Mouse (Mus musculus): ENCODE measurements around the gene Gnb1. TPM values are rescaled to one million over a fixed set of nuclear protein-coding genes. Genes with fewer than 3 reads are reported as not detected.
A peak's percentile ranks its signal among the peaks of the same experiment; 100 is the strongest.

Gnb1 gene
- total and polyA plus RNA-seq, 3 experiments, result 147 to 257 (median 151) TPM

- 53% methylated on average over 8 of the region's 8 CpGs for WGBS
Measured at GRCm38 (mm10) chr4:155488232-155489025, 2.7 kb upstream of the Gnb1 start.

GRCm38 (mm10) chr4:155489101-155489970 is 1.8 kb upstream of the Gnb1 start:
- no peak overlapping the region for H3K9ac ChIP-seq (ENCODE audit: low read depth, low read length)
- no peak overlapping the region for H3K4me3 ChIP-seq
- peaks cover 2% of the 10 kb centered on the region; the same call in 1 of the 2 replicates for H3K36me3 ChIP-seq (ENCODE audit: control insufficient read depth, insufficient read depth, low read length)
- H3K4me1 ChIP-seq (ENCODE audit: control insufficient read depth, insufficient read depth, low read length), result peaks cover 30% of the 10 kb centered on the region
- TF ChIP-seq POLR2A (IDR thresholded peaks at IDR 0.05; ENCODE audit: insufficient read depth, low read depth, low read length) (no peak), CTCF (IDR thresholded peaks at IDR 0.05) (no peak), EP300 (IDR thresholded peaks at IDR 0.05; ENCODE audit: insufficient read depth, low read depth, low read length) (no peak)
- H3K27me3 ChIP-seq (ENCODE audit: control insufficient read depth, insufficient read depth, low read length), result no peaks in the 10 kb centered on the region
- H3K27ac ChIP-seq, result peak overlapping the region; percentile 85
- 61% methylated on average over 9 of the region's 9 CpGs for WGBS
- no peak for DNase-seq
- H3K79me2 ChIP-seq (replicated peaks; ENCODE audit: control insufficient read depth, insufficient read depth, low read length), result peaks cover 7% of the 10 kb centered on the region
- intact Hi-C loops (cut with DNase I), result loop anchor here (5.0 kb wide), 1 partner anchor 38 kb away; no protein-coding TSS in a partner anchor

More at GRCm38 (mm10) chr4:155488232-155489025, 2.7 kb upstream of the Gnb1 start:
- no peak overlapping the region for H3K4me3 ChIP-seq
- H3K9ac ChIP-seq (ENCODE audit: low read depth, low read length), result peak overlapping the region; percentile 22; the same call in 1 of the 2 replicates
- intact Hi-C loops (cut with DNase I), result loop anchor here (5.0 kb wide), 1 partner anchor 39 kb away; no protein-coding TSS in a partner anchor
- no peaks in the 10 kb centered on the region for H3K36me3 ChIP-seq (ENCODE audit: control insufficient read depth, insufficient read depth, low read length)
- TF ChIP-seq POLR2A (IDR thresholded peaks at IDR 0.05; ENCODE audit: insufficient read depth, low read depth, low read length) (no peak), EP300 (IDR thresholded peaks at IDR 0.05; ENCODE audit: insufficient read depth, low read depth, low read length) (0 out of 2 replicates have a peak, but pooled peaks have one; percentile 5), CTCF (IDR thresholded peaks at IDR 0.05) (no peak)
- H3K4me1 ChIP-seq (ENCODE audit: control insufficient read depth, insufficient read depth, low read length), result peaks cover 28% of the 10 kb centered on the region
- peak; percentile 66 to 84 for DNase-seq
- H3K79me2 ChIP-seq (replicated peaks; ENCODE audit: control insufficient read depth, insufficient read depth, low read length), result peaks cover 7% of the 10 kb centered on the region
- H3K27ac ChIP-seq, result peak overlapping the region; percentile 85
- H3K27me3 ChIP-seq (ENCODE audit: control insufficient read depth, insufficient read depth, low read length), result no peaks in the 10 kb centered on the region

DNA sequence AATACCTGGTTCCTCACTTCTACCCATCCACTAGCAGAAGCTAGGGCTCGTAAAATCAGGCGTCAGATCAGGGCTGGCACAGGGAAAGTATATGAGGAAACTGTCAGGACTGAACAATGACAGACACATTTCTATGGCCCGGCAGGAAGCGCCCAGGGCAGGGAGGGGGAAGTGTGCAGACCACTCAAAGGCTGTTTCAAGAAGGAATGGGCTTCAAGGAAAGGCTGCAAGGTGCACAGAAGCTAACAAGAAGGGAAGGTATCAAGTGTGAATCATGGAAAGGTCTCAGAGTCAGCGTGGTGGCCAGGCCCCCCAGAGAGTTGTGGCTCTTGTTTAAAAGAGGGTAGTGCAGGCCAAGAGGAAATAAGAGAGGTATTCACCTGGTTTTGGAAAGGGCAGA is 705 bp upstream of the Gnb1 start:
- TF ChIP-seq POLR2A (IDR thresholded peaks at IDR 0.05; ENCODE audit: insufficient read depth, low read depth, low read length), result no peak
- no peak for TF ChIP-seq CTCF (IDR thresholded peaks at IDR 0.05)
- no peak for TF ChIP-seq EP300 (IDR thresholded peaks at IDR 0.05; ENCODE audit: insufficient read depth, low read depth, low read length)
- H3K27me3 ChIP-seq (ENCODE audit: control insufficient read depth, insufficient read depth, low read length), result no peaks in the 10 kb centered on the region
- peak overlapping the region; percentile 82 for H3K9ac ChIP-seq (ENCODE audit: low read depth, low read length)
- intact Hi-C loops (cut with DNase I), result loop anchor here (2.0 kb wide), 1 partner anchor 74 kb away; no protein-coding TSS in a partner anchor
- peaks cover 7% of the 10 kb centered on the region for H3K79me2 ChIP-seq (replicated peaks; ENCODE audit: control insufficient read depth, insufficient read depth, low read length)
- H3K36me3 ChIP-seq (ENCODE audit: control insufficient read depth, insufficient read depth, low read length), result peaks cover 2% of the 10 kb centered on the region; the same call in 1 of the 2 replicates
- no peak for DNase-seq
- H3K27ac ChIP-seq, result peak overlapping the region; percentile 85
- 20% methylated on average over 5 of the region's 5 CpGs for WGBS
- H3K4me3 ChIP-seq, result peak overlapping the region; percentile 59
- H3K4me1 ChIP-seq (ENCODE audit: control insufficient read depth, insufficient read depth, low read length), result peaks cover 33% of the 10 kb centered on the region

GRCm38 (mm10) chr4:155491529-155492130 is 469 bp downstream of the Gnb1 start:
- Histone ChIP-seq H3K79me2 (replicated peaks; ENCODE audit: control insufficient read depth, insufficient read depth, low read length) (peaks cover 7% of the 10 kb centered on the region), H3K9ac (ENCODE audit: low read depth, low read length) (peak overlapping the region; percentile 94), H3K36me3 (ENCODE audit: control insufficient read depth, insufficient read depth, low read length) (peaks cover 4% of the 10 kb centered on the region), H3K4me3 (peak overlapping the region; percentile 91), H3K27me3 (ENCODE audit: control insufficient read depth, insufficient read depth, low read length) (no peaks in the 10 kb centered on the region), H3K4me1 (ENCODE audit: control insufficient read depth, insufficient read depth, low read length) (peaks cover 30% of the 10 kb centered on the region), H3K27ac (peak overlapping the region; percentile 90)
- intact Hi-C loops (cut with DNase I), result loop anchor here (2.0 kb wide), 1 partner anchor 73 kb away; no protein-coding TSS in a partner anchor
- WGBS, result under 1% methylated on average over 51 of the region's 54 CpGs
- no peak for TF ChIP-seq EP300 (IDR thresholded peaks at IDR 0.05; ENCODE audit: insufficient read depth, low read depth, low read length)
- TF ChIP-seq POLR2A (IDR thresholded peaks at IDR 0.05; ENCODE audit: insufficient read depth, low read depth, low read length), result no peak
- no peak for TF ChIP-seq CTCF (IDR thresholded peaks at IDR 0.05)
- no peak for DNase-seq

GRCm38 (mm10) chr4:155492131-155492633 is 1.0 kb downstream of the Gnb1 start:
- H3K4me3 ChIP-seq, result peak overlapping the region; percentile 91
- peaks cover 7% of the 10 kb centered on the region for H3K79me2 ChIP-seq (replicated peaks; ENCODE audit: control insufficient read depth, insufficient read depth, low read length)
- H3K27ac ChIP-seq, result peak overlapping the region; percentile 90
- no peak for TF ChIP-seq POLR2A (IDR thresholded peaks at IDR 0.05; ENCODE audit: insufficient read depth, low read depth, low read length)
- peak; percentile 32 for TF ChIP-seq CTCF (IDR thresholded peaks at IDR 0.05)
- no peak for TF ChIP-seq EP300 (IDR thresholded peaks at IDR 0.05; ENCODE audit: insufficient read depth, low read depth, low read length)
- under 1% methylated on average over 51 of the region's 51 CpGs for WGBS
- peaks cover 4% of the 10 kb centered on the region for H3K36me3 ChIP-seq (ENCODE audit: control insufficient read depth, insufficient read depth, low read length)
- intact Hi-C loops (cut with DNase I), result no loop called here
- peak; percentile 78 to 79 for DNase-seq
- H3K9ac ChIP-seq (ENCODE audit: low read depth, low read length), result peak overlapping the region; percentile 94
- peaks cover 27% of the 10 kb centered on the region for H3K4me1 ChIP-seq (ENCODE audit: control insufficient read depth, insufficient read depth, low read length)
- H3K27me3 ChIP-seq (ENCODE audit: control insufficient read depth, insufficient read depth, low read length), result no peaks in the 10 kb centered on the region

All from heart, adult 2 months (tissue).